Mouse (Mus musculus) cerebellum, adult 2 months (tissue): ENCODE measurements around the gene Plxdc1.

ENCODE experiments used
- CTCF ChIP-seq: fragments of 200-500 bp; IDR thresholded peaks from 2 replicates; pipeline ENCODE4 v1.5.1; 2011; ENCODE audit warnings: low read depth, mild to moderate bottlenecking, control low read depth, low read length, moderate library complexity, borderline replicate concordance; ENCODE audit not compliant: insufficient read depth
- POLR2A ChIP-seq: fragments of 200-500 bp; IDR thresholded peaks from 2 replicates; pipeline ENCODE4 v1.6.1; 2011; ENCODE audit warnings: low read length, control low read depth, borderline replicate concordance; ENCODE audit not compliant: insufficient read depth

- TF ChIP-seq CTCF (no peak), POLR2A (no peak)
Measured at GRCm38 (mm10) chr11:97955915-97956314, 30.3 kb downstream of the Plxdc1 start.
